Mouse (Mus musculus): ENCODE measurements around the gene Abcg8. TPM values are rescaled to one million over a fixed set of nuclear protein-coding genes. Genes with fewer than 3 reads are reported as not detected.

Gene Abcg8
- polyA plus RNA-seq, 1 experiment, result not detected

GRCm38 (mm10) chr17:84642324-84642723, 33.8 kb upstream of the Abcg8 start:
- H3K27ac ChIP-seq (ENCODE audit: insufficient read depth, low read length), result no peak overlapping the region
- H3K4me3 ChIP-seq (ENCODE audit: insufficient read depth, low read length), result no peak overlapping the region
- no peaks in the 10 kb centered on the region for H3K4me1 ChIP-seq (ENCODE audit: control insufficient read depth, insufficient read depth, low read length)
- TF ChIP-seq CTCF (IDR thresholded peaks at IDR 0.05; ENCODE audit: borderline replicate concordance, insufficient read depth, low read length) (no peak), POLR2A (IDR thresholded peaks at IDR 0.05; ENCODE audit: low read depth, low read length) (no peak)

GRCm38 (mm10) chr17:84644292-84645050, 31.6 kb upstream of the Abcg8 start:
- Histone ChIP-seq H3K27ac (ENCODE audit: insufficient read depth, low read length) (no peak overlapping the region), H3K4me3 (ENCODE audit: insufficient read depth, low read length) (no peak overlapping the region), H3K4me1 (ENCODE audit: control insufficient read depth, insufficient read depth, low read length) (no peaks in the 10 kb centered on the region)
- TF ChIP-seq POLR2A (IDR thresholded peaks at IDR 0.05; ENCODE audit: low read depth, low read length) (no peak), CTCF (IDR thresholded peaks at IDR 0.05; ENCODE audit: borderline replicate concordance, insufficient read depth, low read length) (no peak)

- Histone ChIP-seq H3K27ac (ENCODE audit: insufficient read depth, low read length) (no peak overlapping the region), H3K4me1 (ENCODE audit: control insufficient read depth, insufficient read depth, low read length) (no peaks in the 10 kb centered on the region)
Measured at GRCm38 (mm10) chr17:84645119-84645518, 31.0 kb upstream of the Abcg8 start.

GRCm38 (mm10) chr17:84645894-84646293, 30.2 kb upstream of the Abcg8 start:
- Histone ChIP-seq H3K4me3 (ENCODE audit: insufficient read depth, low read length) (no peak overlapping the region), H3K27ac (ENCODE audit: insufficient read depth, low read length) (no peak overlapping the region), H3K4me1 (ENCODE audit: control insufficient read depth, insufficient read depth, low read length) (no peaks in the 10 kb centered on the region)
- TF ChIP-seq POLR2A (IDR thresholded peaks at IDR 0.05; ENCODE audit: low read depth, low read length), result no peak
- TF ChIP-seq CTCF (IDR thresholded peaks at IDR 0.05; ENCODE audit: borderline replicate concordance, insufficient read depth, low read length), result no peak

More at GRCm38 (mm10) chr17:84645119-84645518, 31.0 kb upstream of the Abcg8 start:
- TF ChIP-seq CTCF (IDR thresholded peaks at IDR 0.05; ENCODE audit: borderline replicate concordance, insufficient read depth, low read length) (no peak), POLR2A (IDR thresholded peaks at IDR 0.05; ENCODE audit: low read depth, low read length) (no peak)
- no peak overlapping the region for H3K4me3 ChIP-seq (ENCODE audit: insufficient read depth, low read length)

- Histone ChIP-seq H3K27ac (ENCODE audit: insufficient read depth, low read length) (no peak overlapping the region), H3K4me1 (ENCODE audit: control insufficient read depth, insufficient read depth, low read length) (no peaks in the 10 kb centered on the region), H3K4me3 (ENCODE audit: insufficient read depth, low read length) (no peak overlapping the region)
- TF ChIP-seq POLR2A (IDR thresholded peaks at IDR 0.05; ENCODE audit: low read depth, low read length), result no peak
- no peak for TF ChIP-seq CTCF (IDR thresholded peaks at IDR 0.05; ENCODE audit: borderline replicate concordance, insufficient read depth, low read length)
Measured at GRCm38 (mm10) chr17:84646477-84646876, 29.6 kb upstream of the Abcg8 start.

- no peaks in the 10 kb centered on the region for H3K4me1 ChIP-seq (ENCODE audit: control insufficient read depth, insufficient read depth, low read length)
- TF ChIP-seq CTCF (IDR thresholded peaks at IDR 0.05; ENCODE audit: borderline replicate concordance, insufficient read depth, low read length) (no peak), POLR2A (IDR thresholded peaks at IDR 0.05; ENCODE audit: low read depth, low read length) (no peak)
- H3K27ac ChIP-seq (ENCODE audit: insufficient read depth, low read length), result no peak overlapping the region
- no peak overlapping the region for H3K4me3 ChIP-seq (ENCODE audit: insufficient read depth, low read length)
Measured at GRCm38 (mm10) chr17:84647630-84648029, 28.5 kb upstream of the Abcg8 start.

GRCm38 (mm10) chr17:84650302-84651017, 25.6 kb upstream of the Abcg8 start:
- Histone ChIP-seq H3K4me1 (ENCODE audit: control insufficient read depth, insufficient read depth, low read length) (no peaks in the 10 kb centered on the region), H3K4me3 (ENCODE audit: insufficient read depth, low read length) (no peak overlapping the region), H3K27ac (ENCODE audit: insufficient read depth, low read length) (no peak overlapping the region)
- no peak for TF ChIP-seq CTCF (IDR thresholded peaks at IDR 0.05; ENCODE audit: borderline replicate concordance, insufficient read depth, low read length)

GRCm38 (mm10) chr17:84653544-84653943, 22.6 kb upstream of the Abcg8 start:
- no peak for TF ChIP-seq POLR2A (IDR thresholded peaks at IDR 0.05; ENCODE audit: low read depth, low read length)
- no peak for TF ChIP-seq CTCF (IDR thresholded peaks at IDR 0.05; ENCODE audit: borderline replicate concordance, insufficient read depth, low read length)
- no peak overlapping the region for H3K4me3 ChIP-seq (ENCODE audit: insufficient read depth, low read length)
- H3K27ac ChIP-seq (ENCODE audit: insufficient read depth, low read length), result no peak overlapping the region
- no peaks in the 10 kb centered on the region; the same call in 1 of the 2 replicates for H3K4me1 ChIP-seq (ENCODE audit: control insufficient read depth, insufficient read depth, low read length)

GRCm38 (mm10) chr17:84656205-84656604, 19.9 kb upstream of the Abcg8 start:
- TF ChIP-seq CTCF (IDR thresholded peaks at IDR 0.05; ENCODE audit: borderline replicate concordance, insufficient read depth, low read length) (no peak), POLR2A (IDR thresholded peaks at IDR 0.05; ENCODE audit: low read depth, low read length) (no peak)
- Histone ChIP-seq H3K4me3 (ENCODE audit: insufficient read depth, low read length) (no peak overlapping the region), H3K27ac (ENCODE audit: insufficient read depth, low read length) (no peak overlapping the region), H3K4me1 (ENCODE audit: control insufficient read depth, insufficient read depth, low read length) (no peaks in the 10 kb centered on the region; the same call in 1 of the 2 replicates)
